Mouse (Mus musculus) cerebellum, postnatal 14 days (tissue): ENCODE results near the gene Pik3r4.
"Not testable (repeated sequence)": the region's sequence is repeated elsewhere in the genome, so short reads cannot be mapped to it uniquely, and the experiment has no call there.

Source experiments
- DNase-seq, 2 experiments: peaks; one replicate each; pipeline ENCODE4 v3.0.0; 2021; ENCODE audit warnings: mixed read lengths in 2 of 2

Pik3r4 gene

GRCm38 (mm10) chr9:105642460-105643371 lies at the start of gene Pik3r4:
TSS of gene Pik3r4 (plus strand) at chr9:105642978.
- DNase-seq, result peak; percentile 84 to 89

- DNase-seq, result no peak
Measured at GRCm38 (mm10) chr9:105598906-105599305, 43.9 kb upstream of the Pik3r4 start.

GRCm38 (mm10) chr9:105611980-105612771 lies 30.6 kb upstream of the Pik3r4 start:
- DNase-seq, result peak; percentile 63 to 66

GRCm38 (mm10) chr9:105612919-105613318 lies 29.9 kb upstream of the Pik3r4 start:
- DNase-seq, result peak; percentile 84 to 88

- DNase-seq, result no peak
Measured at GRCm38 (mm10) chr9:105615952-105616351, 26.8 kb upstream of the Pik3r4 start.

GRCm38 (mm10) chr9:105617274-105617673 lies 25.5 kb upstream of the Pik3r4 start:
- peak; percentile 83 to 88 for DNase-seq

GRCm38 (mm10) chr9:105633961-105634360 lies 8.8 kb upstream of the Pik3r4 start:
- no peak for DNase-seq

- DNase-seq, result not testable (repeated sequence)
Measured at GRCm38 (mm10) chr9:105641377-105641776, 1.4 kb upstream of the Pik3r4 start.

- no peak for DNase-seq
Measured at GRCm38 (mm10) chr9:105656189-105656588, 13.4 kb downstream of the Pik3r4 start.

GRCm38 (mm10) chr9:105658216-105658615 lies 15.4 kb downstream of the Pik3r4 start:
- DNase-seq, result no peak

- no peak for DNase-seq
Measured at GRCm38 (mm10) chr9:105659877-105660276, 17.1 kb downstream of the Pik3r4 start.

- no peak for DNase-seq
Measured at GRCm38 (mm10) chr9:105665269-105665668, 22.5 kb downstream of the Pik3r4 start.

GRCm38 (mm10) chr9:105670916-105671315 lies 28.1 kb downstream of the Pik3r4 start:
- DNase-seq, result no peak

GRCm38 (mm10) chr9:105672032-105672431 lies 29.3 kb downstream of the Pik3r4 start:
- DNase-seq, result no peak

- no peak for DNase-seq
Measured at GRCm38 (mm10) chr9:105675941-105676340, 33.2 kb downstream of the Pik3r4 start.

- no peak for DNase-seq
Measured at GRCm38 (mm10) chr9:105681386-105681785, 38.6 kb downstream of the Pik3r4 start.

GRCm38 (mm10) chr9:105684549-105685165 lies 41.9 kb downstream of the Pik3r4 start:
- DNase-seq, result no peak

GRCm38 (mm10) chr9:105689485-105689884 lies 46.7 kb downstream of the Pik3r4 start:
- DNase-seq, result no peak

GRCm38 (mm10) chr9:105692472-105692871 lies 49.7 kb downstream of the Pik3r4 start:
- DNase-seq, result no peak

GRCm38 (mm10) chr9:105693056-105693455 lies 50.3 kb downstream of the Pik3r4 start:
- no peak for DNase-seq

- peak; percentile 88 to 92 for DNase-seq
Measured at GRCm38 (mm10) chr9:105693854-105694253, 51.1 kb downstream of the Pik3r4 start.

GRCm38 (mm10) chr9:105696818-105697564 lies 54.2 kb downstream of the Pik3r4 start:
- DNase-seq, result no peak
